Mouse (Mus musculus) CD4-positive, CD25-positive, alpha-beta regulatory T cell, adult 4 months (primary cell): ENCODE measurements at regions not wholly inside any gene's neighbourhood (a gene's known extent, or its start where the extent isn't known, plus 50 kb on each side); places are given as distances from the start of the nearest gene placed in this dataset.

ENCODE experiments used
- ATAC-seq: one replicate; pipeline ENCODE4 v1.8.0; 2017

GRCm38 (mm10) chr16:95886131-95886530 is 104.6 kb downstream of the Psmg1 start:
- no peak for ATAC-seq

- ATAC-seq = no peak
These were observed 117.5 kb downstream of the Psmg1 start for GRCm38 (mm10) chr16:95873297-95873696.

- ATAC-seq = no peak
These were observed 118.3 kb downstream of the Psmg1 start for GRCm38 (mm10) chr16:95872436-95872835.

- no peak for ATAC-seq
These were observed 120.5 kb downstream of the Psmg1 start for GRCm38 (mm10) chr16:95870291-95870690.

GRCm38 (mm10) chr16:95869501-95869900 is 121.3 kb downstream of the Psmg1 start:
- ATAC-seq = peak; percentile 99

GRCm38 (mm10) chr16:95868896-95869295 is 121.9 kb downstream of the Psmg1 start:
- ATAC-seq = no peak

GRCm38 (mm10) chr16:95867516-95867915 is 123.2 kb downstream of the Psmg1 start:
- ATAC-seq = no peak

- ATAC-seq = no peak
These were observed 123.8 kb downstream of the Psmg1 start for GRCm38 (mm10) chr16:95866866-95867420.

GRCm38 (mm10) chr16:95865603-95866002 is 125.2 kb downstream of the Psmg1 start:
- ATAC-seq = no peak

GRCm38 (mm10) chr16:95864646-95865045 is 126.1 kb downstream of the Psmg1 start:
- ATAC-seq = no peak

GRCm38 (mm10) chr16:95864106-95864505 is 126.7 kb downstream of the Psmg1 start:
- ATAC-seq = no peak

GRCm38 (mm10) chr16:95863565-95863964 is 127.2 kb downstream of the Psmg1 start:
- ATAC-seq = no peak

GRCm38 (mm10) chr16:95862621-95863020 is 128.1 kb downstream of the Psmg1 start:
- ATAC-seq = peak; percentile 36

- ATAC-seq = no peak
These were observed 129.5 kb downstream of the Psmg1 start for GRCm38 (mm10) chr16:95861231-95861690.

GRCm38 (mm10) chr16:95860810-95861209 is 129.9 kb downstream of the Psmg1 start:
- peak; percentile 89 for ATAC-seq

GRCm38 (mm10) chr16:95860111-95860510 is 130.6 kb downstream of the Psmg1 start:
- no peak for ATAC-seq

GRCm38 (mm10) chr16:95857403-95857802 is 133.4 kb downstream of the Psmg1 start:
- no peak for ATAC-seq

- ATAC-seq = no peak
These were observed 135.5 kb downstream of the Psmg1 start for GRCm38 (mm10) chr16:95855230-95855629.

- ATAC-seq = no peak
These were observed 138.9 kb downstream of the Psmg1 start for GRCm38 (mm10) chr16:95851907-95852306.

- ATAC-seq = no peak
These were observed 142.1 kb downstream of the Psmg1 start for GRCm38 (mm10) chr16:95848555-95849082.

GRCm38 (mm10) chr16:95847765-95848483 is 142.8 kb downstream of the Psmg1 start:
- ATAC-seq = no peak

GRCm38 (mm10) chr16:95845323-95845860 is 143.5 kb downstream of the Ets2 start:
- ATAC-seq = no peak

- no peak for ATAC-seq
These were observed 142.8 kb downstream of the Ets2 start for GRCm38 (mm10) chr16:95844691-95845090.

- no peak for ATAC-seq
These were observed 140.9 kb downstream of the Ets2 start for GRCm38 (mm10) chr16:95842766-95843165.
